Mouse (Mus musculus): ENCODE measurements around the gene C1rl. TPM values are rescaled to one million over a fixed set of nuclear protein-coding genes. Genes with fewer than 3 reads are reported as not detected.
"Not testable (repeated sequence)": the region's sequence is repeated elsewhere in the genome, so short reads cannot be mapped to it uniquely, and the experiment has no call there.

C1rl gene
- total RNA-seq, 2 experiments from 2014 or later = 0.90 to 1.1 TPM

GRCm38 (mm10) chr6:124471783-124472638 lies 20.9 kb upstream of the C1rl start:
- DNase-seq; intact Hi-C loops (cut with DNase I): not testable (repeated sequence)

GRCm38 (mm10) chr6:124472801-124473200 lies 20.1 kb upstream of the C1rl start:
- intact Hi-C loops (cut with DNase I) = no loop called here
- peak; percentile 41 to 66 for DNase-seq

GRCm38 (mm10) chr6:124474621-124475020 lies 18.3 kb upstream of the C1rl start:
- DNase-seq = no peak
- intact Hi-C loops (cut with DNase I) = no loop called here

GRCm38 (mm10) chr6:124475335-124476075 lies 17.4 kb upstream of the C1rl start:
- DNase-seq; intact Hi-C loops (cut with DNase I): not testable (repeated sequence)

GRCm38 (mm10) chr6:124476216-124476615 lies 16.7 kb upstream of the C1rl start:
- no peak for DNase-seq
- intact Hi-C loops (cut with DNase I) = no loop called here

GRCm38 (mm10) chr6:124476796-124477195 lies 16.1 kb upstream of the C1rl start:
- intact Hi-C loops (cut with DNase I) = no loop called here
- DNase-seq = no peak

GRCm38 (mm10) chr6:124477221-124477655 lies 15.7 kb upstream of the C1rl start:
- DNase-seq = no peak

GRCm38 (mm10) chr6:124477922-124478651 lies 14.8 kb upstream of the C1rl start:
- intact Hi-C loops (cut with DNase I) = no loop called here
- peak; percentile 11 to 12 for DNase-seq

More at GRCm38 (mm10) chr6:124477221-124477655, 15.7 kb upstream of the C1rl start:
- intact Hi-C loops (cut with DNase I) = no loop called here

- intact Hi-C loops (cut with DNase I) = no loop called here
Observed at GRCm38 (mm10) chr6:124478874-124479572, 13.9 kb upstream of the C1rl start.

GRCm38 (mm10) chr6:124479573-124479930 lies 13.4 kb upstream of the C1rl start:
- intact Hi-C loops (cut with DNase I) = no loop called here
- DNase-seq = no peak

More at GRCm38 (mm10) chr6:124478874-124479572, 13.9 kb upstream of the C1rl start:
- no peak for DNase-seq

- peak in 1 of 2 experiments; percentile 18 for DNase-seq
- intact Hi-C loops (cut with DNase I) = loop anchor here (10.0 kb wide), 1 partner anchor 285 kb away; the partner anchor contains the start of gene Eno2
Observed at GRCm38 (mm10) chr6:124480295-124480694, 12.6 kb upstream of the C1rl start.

- intact Hi-C loops (cut with DNase I) = loop anchor here (10.0 kb wide), 1 partner anchor 283 kb away; the partner anchor contains the start of gene Eno2
- DNase-seq = peak; percentile 48 to 73
Observed at GRCm38 (mm10) chr6:124481571-124481970, 11.3 kb upstream of the C1rl start.

GRCm38 (mm10) chr6:124483831-124484230 lies 9.1 kb upstream of the C1rl start:
- DNase-seq = not testable (repeated sequence)
- intact Hi-C loops (cut with DNase I) = loop anchor here (10.0 kb wide), 1 partner anchor 281 kb away; the partner anchor contains the start of gene Eno2

- intact Hi-C loops (cut with DNase I) = loop anchor here (10.0 kb wide), 1 partner anchor 280 kb away; the partner anchor contains the start of gene Eno2
- no peak for DNase-seq
Observed at GRCm38 (mm10) chr6:124484851-124485250, 8.1 kb upstream of the C1rl start.

- no peak for DNase-seq
- intact Hi-C loops (cut with DNase I) = loop anchor here (10.0 kb wide), 1 partner anchor 279 kb away; the partner anchor contains the start of gene Eno2
Observed at GRCm38 (mm10) chr6:124485414-124486144, 7.3 kb upstream of the C1rl start.

GRCm38 (mm10) chr6:124487509-124487908 lies 5.4 kb upstream of the C1rl start:
- DNase-seq = no peak
- intact Hi-C loops (cut with DNase I) = loop anchor here (10.0 kb wide), 1 partner anchor 277 kb away; the partner anchor contains the start of gene Eno2

- intact Hi-C loops (cut with DNase I) = loop anchor here (10.0 kb wide), 1 partner anchor 276 kb away; the partner anchor contains the start of gene Eno2
- no peak for DNase-seq
Observed at GRCm38 (mm10) chr6:124488952-124489351, 4.0 kb upstream of the C1rl start.

GRCm38 (mm10) chr6:124491427-124491826 lies 1.5 kb upstream of the C1rl start:
- no peak for DNase-seq
- intact Hi-C loops (cut with DNase I) = loop anchor here (5.0 kb wide), 1 partner anchor 51 kb away; the partner anchor contains the start of gene C1s1

GRCm38 (mm10) chr6:124493886-124494285 lies 973 bp downstream of the C1rl start:
- DNase-seq = peak; percentile 14 to 30
- intact Hi-C loops (cut with DNase I) = loop anchor here (5.0 kb wide), 1 partner anchor 48 kb away; the partner anchor contains the start of gene C1s1
